Mouse (Mus musculus) urinary bladder, postnatal 4 days (tissue): ENCODE measurements around the gene Zfand4.
"Not testable (repeated sequence)": the region's sequence is repeated elsewhere in the genome, so short reads cannot be mapped to it uniquely, and the experiment has no call there.

ENCODE experiments used
- DNase-seq, 2 experiments: peaks; one replicate each; pipeline ENCODE4 v3.0.0; 2021 to 2022; ENCODE audit warnings: low spot score in 2 of 2

The Zfand4 gene

DNA sequence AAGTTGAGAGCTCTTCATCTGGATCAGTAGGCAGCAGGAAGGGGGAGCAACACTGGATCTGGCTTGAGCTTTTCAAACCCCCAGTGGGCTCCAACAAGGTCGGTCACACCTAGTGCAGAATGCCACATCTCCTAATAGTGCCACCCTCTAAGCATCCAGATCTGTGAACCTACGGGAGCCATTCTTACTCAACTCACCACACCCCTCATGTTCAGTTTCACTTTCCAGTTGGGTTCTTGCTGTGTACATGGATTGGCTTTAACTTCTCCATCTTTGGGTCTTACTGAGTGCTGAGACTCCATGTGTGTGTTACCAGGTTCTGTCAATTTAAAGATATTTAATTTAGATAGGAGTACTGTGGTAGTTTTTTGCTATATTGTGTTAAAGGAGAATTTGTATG is 47.4 kb downstream of the Zfand4 start:
- no peak for DNase-seq

DNA sequence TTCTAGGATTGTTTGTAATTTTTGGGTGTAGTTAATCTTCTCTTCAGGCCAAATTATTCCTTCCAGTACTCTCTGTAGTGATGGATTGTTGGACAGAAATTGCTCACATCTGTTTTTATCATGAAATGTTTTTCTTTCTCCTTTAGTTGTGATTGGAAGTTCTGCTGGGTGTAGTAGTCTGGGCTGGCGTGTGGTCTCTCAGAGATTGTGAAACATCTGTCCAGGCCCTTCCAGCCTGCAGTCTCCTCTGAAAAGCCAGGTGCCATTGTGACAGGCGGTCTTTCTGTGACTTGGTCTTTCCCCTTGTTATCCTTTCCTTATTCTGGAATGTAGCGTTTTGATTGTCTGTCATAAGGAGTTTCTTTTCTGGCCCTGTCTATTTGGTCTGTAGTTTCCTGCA is 55.2 kb downstream of the Zfand4 start:
- no peak for DNase-seq

DNA sequence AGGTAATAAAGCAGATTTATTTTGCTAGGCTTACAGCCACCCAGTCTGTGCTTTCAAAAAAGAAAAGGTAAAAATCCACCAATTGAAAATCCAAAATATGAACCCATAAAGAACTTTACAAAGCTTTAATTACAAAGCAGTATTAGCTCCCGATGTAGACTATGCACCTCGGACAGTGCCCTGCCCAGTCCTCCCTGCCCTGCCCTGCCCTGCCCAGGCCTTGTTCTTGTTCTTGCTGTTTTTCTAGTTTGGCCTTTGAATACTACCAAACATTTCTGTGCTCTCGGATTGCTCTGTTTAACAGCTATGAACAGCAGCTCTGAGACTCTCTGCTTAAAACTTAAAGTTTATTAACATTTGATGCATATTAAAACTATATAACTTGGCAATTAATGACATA is 62.6 kb downstream of the Zfand4 start:
- DNase-seq: no peak

DNA sequence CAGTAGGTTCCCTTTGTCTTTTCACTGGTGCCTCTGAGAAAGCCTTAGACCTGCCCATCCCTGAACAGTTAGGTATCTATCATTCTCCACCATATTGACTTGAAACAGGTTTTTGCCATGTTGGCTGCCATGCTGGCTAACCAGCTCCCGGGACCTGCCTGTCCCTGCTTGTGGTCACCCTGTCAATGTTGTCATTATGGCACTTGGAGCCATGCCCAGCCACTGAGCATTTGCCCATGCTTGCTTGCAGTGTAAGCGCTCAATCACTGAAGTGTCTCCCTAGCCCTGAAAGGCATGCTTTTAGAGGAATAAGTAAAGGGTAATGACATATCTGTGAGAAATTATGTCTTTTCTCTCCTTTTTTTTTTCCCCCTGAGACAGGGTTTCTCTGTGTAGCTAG is 67.4 kb downstream of the Zfand4 start:
- no peak for DNase-seq

DNA sequence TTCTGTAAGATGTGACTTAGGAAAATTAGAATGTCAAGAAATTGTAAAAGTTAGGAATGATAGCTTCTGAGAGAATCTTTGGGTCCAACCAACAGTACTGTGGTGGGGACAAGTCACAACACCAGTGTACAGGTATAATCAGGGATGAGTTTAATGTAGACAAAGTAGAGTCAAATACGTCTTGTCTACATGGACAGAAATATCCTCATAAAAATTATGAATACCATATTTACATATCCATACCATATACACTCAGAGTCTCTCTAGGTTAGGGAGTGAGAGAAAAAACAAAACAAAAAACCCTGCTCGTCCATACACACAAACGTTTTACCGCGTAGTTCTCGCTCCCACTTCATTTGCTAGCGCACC is 73.4 kb downstream of the Zfand4 start:
- DNase-seq: no peak

DNA sequence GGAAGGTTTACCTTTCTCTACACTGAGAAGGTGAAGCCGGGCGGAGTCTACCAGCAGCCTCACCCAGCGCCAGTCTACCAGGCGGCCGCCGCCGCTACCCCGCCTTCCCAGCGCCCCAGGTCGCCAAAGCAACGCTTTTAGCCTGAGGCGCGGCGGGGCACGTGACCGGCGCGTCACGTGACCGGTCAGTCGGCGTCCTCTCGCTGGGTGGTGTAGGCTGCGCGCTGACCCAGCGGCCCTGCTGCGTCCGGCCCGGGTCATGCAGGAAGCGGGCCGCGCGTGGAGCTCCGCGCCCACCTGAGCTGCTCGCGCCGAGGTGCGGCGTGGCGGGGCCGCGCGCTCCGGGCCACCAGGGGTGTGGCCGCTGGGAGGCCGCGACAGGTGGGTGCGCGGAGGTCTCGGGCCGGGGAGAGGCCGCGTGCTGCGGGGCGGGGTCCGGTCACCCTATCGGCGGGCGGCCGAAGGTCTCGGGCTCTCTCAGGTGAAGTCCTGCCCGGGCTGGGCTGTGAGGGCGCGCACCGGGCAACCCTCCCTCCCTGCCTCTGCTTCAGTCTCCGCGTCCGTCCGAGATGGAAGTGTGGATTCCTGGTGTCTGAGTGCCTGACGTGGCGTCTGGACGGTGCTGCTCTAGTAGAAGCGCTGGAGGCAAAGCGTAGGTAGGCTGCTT is 73.9 kb downstream of the Zfand4 start, which contains the start of gene March8:
Gene March8, plus strand, starts transcription at position 190 of the 667 bp plus-strand sequence.
- peak; percentile 88 to 93 for DNase-seq

DNA sequence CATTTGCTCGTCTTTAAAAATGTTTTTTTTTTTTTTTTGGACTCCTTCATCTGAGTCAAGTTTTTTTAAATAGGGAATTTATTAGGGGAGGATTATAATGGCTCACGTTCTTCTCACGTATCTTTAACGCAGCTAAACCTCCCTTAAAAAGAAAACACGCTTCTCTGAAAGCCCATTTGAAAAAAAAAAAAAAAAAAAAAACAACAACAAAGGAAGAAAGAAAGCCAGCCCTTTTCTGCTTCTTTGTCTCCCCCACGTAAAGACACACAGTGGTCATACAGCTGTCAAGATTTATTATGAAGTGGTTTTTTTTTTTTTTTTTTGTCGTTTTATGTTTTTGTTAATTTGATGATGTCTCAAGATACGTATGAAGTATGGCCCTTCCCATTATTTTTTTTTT is 74.5 kb downstream of the Zfand4 start:
- no peak for DNase-seq

DNA sequence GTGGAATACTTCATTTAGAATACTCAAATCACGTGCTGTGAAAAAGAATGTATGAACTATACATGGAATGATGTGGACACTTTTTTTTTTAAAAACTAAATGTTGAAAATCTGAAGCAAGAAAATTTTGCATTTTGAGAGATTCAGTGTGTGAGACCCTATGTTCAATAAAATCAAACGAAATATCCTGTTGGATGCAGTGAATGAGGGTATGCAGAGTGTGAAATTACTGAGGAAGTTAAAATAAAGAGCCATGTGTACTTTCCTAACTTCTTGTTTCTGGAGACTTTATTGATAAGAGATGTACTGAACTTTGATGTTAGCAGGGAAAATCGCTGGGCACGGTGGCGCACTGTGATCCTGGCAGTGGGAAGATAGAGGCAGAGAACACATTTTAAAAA is 75.1 kb downstream of the Zfand4 start:
- no peak for DNase-seq

DNA sequence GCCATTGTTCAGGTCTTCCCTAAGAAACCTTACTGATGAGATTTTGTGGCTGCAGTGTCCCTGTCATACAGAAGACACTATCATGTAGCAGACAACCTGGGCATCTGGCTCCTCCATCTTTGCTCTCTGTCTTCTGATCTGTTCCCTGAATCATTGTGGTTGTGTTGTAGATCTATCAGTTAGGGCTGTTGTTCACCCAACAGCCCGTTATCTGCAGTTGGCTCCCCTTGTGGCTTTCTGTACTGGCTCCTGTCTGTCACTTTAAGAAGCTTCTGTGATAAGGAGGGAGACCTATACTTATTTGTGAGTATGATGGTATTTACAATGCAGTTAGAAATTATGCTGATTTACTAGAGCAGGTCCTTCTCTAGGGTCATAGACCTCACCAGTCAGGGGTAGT is 76.5 kb downstream of the Zfand4 start:
- DNase-seq: no peak

DNA sequence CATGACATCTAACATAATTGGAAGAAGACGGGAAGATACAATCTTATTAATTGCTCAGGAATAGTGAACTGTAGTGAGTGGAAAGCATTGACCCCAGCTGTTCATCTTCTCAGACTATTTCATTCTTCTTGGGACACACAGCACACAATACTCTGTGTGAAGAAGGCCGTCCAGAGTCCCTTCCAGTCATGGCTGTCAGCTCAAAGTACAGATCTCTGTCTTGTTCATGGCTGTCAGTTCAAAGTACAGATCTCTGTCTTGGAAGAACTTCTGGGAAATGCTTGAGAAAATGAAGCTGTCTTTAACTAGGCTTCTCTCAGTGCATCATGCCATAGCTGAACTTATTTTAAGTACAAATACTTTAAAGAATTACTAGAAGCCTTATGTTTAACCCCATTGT is 83.9 kb downstream of the Zfand4 start:
- no peak for DNase-seq

DNA sequence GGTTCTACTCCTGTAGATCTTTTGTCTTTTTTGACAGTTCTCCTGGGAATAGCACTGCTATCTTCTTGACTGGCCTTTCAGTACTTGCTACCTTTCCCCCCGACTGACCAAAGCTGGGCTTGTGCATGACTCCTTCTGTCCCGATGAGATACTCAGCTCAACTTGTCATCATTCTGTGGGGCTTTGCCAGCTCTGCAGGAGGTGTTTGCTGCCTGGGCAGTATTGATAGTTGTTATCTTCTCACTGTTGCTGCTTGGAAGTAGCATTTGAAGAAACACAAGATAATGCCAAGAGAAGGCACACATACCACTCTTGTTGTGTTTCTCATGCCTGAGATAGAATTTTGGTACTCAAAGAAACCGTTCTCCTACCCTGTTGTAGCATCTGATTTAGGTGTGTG is 86.0 kb downstream of the Zfand4 start:
- no peak for DNase-seq

DNA sequence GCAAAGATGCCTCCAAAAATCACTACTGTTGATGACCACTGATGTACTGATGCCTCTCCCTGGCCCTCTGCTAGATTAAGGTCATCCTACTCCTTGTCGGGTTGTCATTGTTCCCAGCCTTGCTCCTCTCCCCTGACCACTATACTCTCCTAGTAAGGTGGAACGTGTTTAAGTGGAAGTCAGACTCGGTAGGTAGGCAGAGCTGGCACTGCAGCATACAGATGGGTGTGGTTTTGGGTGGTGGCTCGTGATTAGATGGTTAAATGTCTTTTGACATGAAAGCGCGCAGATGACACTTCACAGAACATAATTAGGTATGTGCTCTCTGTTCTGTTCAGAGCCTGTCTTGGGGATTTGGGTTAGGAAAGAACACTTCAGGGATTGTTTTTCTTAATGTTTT is 86.6 kb downstream of the Zfand4 start:
- no peak for DNase-seq

DNA sequence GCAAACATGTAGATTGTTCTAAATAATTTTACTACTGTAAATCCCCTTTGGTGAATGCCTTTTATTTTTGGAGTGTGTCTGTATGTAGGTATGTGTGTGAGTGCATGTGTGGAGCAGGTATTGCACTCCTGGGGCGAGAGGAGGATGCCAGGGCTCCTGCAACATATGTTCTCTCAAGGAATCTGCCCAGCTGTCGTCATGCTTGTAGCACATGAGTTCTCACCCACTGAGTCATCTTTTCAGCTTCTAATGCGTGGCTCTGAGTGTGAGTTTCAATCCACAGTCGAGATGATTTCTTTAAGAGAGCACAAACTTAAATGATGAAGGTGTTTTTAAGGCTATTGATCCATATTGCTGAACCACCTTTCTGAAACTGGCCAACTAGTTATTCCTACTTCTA is 87.5 kb downstream of the Zfand4 start:
- DNase-seq: no peak

DNA sequence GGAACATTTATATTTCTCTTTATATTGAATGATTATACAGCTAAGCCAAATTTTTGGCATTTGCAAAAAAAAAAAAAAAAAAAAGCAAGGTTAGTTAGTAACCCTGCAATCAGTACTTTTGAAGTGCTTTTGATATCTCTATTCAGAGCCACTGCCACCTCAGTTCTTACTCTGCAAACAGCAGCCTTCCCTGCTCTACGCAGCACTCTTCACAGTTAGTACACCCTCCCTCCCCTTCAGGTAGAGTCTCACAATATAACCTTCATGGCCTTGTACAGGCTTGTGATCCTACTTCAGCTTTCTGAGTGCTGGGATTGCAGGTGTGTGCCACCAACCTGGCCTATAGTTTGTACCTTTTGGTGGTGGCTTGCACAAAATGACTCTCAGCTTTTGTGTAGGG is 89.4 kb downstream of the Zfand4 start:
- no peak for DNase-seq

DNA sequence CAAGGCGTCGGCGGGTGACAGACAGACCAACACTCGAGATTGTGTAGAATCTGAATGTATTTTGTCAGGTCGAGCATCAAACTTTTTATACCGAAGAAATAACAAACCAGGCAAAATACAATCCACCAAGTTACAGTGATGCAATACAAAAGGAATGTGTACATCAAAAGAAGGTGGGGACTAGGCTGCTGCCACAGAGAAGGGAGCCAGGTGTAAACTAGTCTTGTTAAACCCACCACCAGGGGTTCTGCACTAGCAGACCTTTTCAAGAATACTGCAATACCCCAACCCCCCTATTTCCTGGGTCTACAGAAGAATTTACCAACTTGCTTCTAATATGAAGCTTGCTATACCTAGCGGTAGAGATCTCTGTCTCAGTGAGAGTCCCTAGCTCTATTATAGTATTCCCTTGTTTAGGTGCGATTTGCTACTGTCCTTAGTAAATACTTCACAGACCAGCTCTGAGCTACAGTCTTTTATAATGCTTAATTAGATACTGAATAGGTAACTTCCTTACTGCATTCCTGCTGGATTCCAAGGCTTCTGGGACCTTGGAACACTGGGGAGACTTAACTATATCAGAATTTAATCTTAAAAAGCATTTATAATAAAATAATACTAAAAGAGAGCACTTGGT is 92.4 kb downstream of the Zfand4 start:
- not testable (repeated sequence) for DNase-seq

DNA sequence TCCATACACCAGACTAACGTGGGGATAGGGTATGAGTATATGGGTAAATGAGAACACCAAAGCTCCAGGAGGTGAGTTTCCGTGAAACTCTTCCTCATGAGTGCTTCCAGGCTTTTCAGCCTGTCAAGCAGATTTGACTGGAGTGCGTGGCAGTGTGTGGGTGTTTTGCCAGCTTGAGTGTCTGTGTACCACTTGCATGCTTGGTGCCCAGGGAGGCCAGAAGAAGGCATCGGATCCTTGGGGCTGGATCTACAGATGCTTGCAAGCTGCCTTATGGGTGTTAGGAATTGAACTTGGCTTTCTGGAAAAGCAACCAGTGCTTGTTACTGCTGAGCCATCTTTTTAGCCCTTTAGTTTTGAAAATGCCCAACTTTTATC is 92.9 kb downstream of the Zfand4 start:
- no peak for DNase-seq

DNA sequence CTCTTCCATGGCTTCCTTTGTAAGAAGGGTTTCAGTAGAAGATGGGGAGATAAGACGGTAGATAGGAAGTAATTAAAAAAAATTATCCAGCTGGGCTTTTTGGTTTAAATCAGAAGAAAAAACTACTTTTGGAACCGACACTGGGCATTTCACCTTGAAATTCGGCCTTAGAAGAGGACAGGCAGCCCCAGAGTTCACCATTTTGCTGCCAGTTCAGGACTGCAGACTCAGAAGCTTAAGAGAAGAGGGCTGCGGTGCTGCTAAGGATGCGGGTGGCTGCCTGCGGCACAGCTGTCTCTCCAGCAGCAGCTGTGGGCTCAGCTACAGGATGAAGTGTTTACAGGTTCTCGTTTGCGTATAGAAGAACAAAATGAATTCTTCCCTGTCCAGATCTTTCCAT is 94.0 kb downstream of the Zfand4 start:
- DNase-seq: no peak

DNA sequence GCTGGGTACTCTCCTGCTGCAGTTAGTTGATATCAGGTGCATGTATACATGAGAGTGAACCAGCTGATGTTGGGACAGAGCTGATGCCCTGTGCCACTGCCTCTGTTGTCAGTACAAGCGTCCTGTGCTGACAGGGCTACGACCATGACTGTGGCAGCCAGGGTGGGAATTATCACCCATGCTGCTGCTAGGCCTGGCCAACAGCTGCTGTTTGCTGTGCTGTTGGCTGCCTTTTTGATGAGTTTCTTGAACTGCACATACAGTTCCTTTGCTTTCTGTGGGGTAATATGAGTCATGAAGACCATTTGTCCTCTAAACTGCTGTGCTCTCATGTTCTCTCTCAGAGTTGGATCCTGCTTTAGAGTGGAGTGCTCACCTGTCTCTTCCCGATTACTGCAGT is 95.2 kb downstream of the Zfand4 start:
- no peak for DNase-seq

DNA sequence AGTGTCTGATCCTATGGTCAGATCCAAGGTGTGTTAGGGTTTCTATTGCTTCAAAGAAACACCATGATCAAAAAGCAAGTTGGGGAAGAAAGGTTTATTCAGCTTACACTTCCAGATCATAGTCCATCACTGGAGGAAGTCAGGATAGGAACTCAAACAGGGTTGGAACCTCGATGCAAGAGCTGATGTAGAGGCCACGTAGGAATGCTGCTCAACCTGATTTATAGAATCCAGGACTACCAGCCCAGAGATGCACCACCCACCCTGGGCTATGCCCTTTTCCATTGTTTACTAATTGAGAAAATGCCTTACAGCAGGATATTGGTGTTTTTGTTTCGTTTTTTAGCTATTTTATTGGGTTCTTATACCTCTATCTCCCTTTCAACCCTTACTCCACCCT is 97.4 kb downstream of the Zfand4 start:
- DNase-seq: no peak

DNA sequence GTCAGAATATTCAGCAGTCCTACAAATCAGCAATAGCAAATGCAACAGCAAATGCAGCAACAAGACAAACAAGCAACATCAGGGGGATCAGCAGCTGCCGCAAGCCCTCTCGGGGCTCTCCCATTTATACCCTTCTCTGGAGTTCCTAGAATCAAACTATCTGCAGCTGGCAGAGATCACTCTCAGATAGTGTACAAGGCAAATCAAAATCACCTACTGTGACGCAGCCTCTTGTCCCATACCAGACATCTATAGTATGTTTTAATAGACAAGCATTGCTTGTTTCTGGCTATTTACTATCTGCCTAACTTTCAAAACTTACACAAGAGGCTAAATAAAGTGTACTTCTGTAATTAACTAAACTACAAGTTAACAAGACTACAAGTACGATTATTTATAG is 98.0 kb downstream of the Zfand4 start:
- DNase-seq: no peak

DNA sequence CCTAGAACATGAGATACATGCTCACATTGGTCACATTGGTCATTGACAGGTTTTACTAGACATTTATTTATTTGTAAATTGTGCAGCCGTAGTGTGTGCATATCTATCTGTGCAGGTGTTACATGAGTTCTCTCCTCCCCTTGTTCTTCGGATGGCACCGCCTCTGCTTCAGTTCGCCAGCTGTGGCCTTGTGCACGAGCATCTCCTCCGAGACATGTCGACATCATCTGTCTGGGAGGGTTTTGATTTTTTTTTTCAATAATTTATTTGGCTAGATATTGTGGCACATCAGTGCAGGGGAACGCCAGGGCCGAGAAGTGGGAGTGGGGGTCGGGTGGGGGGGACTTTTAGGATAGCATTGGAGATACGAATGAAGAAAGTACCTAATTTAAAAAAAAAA is 103.9 kb downstream of the Zfand4 start:
- no peak for DNase-seq

DNA sequence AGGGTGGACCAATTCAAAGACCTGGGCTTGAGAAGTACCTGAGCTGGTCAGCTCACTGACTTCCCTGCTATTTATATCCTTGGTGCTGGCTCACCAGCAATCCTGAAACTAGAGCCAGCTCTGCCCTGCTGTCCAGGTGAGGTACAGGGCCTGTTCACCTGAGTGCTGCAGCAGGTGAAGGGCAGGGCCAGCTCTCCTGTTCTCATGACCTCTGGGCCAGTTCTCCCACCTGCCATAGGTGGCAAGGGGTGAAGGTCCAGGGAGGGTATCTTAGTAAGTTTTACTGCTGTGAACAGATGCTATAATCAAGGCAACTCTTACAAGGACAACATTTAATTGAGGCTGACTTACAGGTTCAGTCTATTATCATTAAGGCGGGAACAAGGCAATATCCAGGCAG is 105.8 kb downstream of the Zfand4 start:
- no peak for DNase-seq

DNA sequence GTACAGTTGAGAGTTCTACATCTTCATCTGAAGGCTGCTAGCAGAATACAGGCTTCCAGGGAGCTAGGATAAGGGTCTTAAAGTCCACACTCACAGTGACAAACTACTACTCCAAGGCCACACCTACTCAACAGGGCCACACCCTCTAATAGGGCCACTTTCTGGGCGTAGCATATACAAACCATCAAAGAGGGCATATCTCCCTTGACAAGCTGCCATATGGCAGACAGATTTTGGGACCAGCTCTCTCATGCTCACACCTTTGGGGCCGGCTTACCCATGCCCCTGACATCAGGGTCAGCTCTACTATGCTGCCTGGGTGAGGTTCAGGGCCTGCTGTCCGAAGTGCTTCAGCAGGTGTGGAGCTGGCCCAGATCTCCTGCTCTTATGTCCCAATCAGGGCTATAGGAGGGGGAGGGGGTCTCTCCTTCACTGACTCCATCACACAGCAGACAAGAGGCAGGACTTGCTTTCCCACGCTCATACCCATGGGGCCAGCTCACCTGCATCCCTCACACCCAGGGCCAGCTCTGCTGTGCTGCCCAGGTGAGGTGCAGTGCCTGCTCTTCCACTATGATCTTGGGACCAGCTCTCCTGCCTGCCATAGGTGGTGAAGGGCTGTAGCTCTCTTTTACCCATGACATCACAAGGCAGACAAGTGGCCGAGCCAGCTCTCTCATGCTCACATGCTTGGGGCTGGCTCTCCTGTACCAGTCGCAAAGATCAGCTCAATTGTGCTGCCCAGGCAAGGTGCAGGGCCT is 106.4 kb downstream of the Zfand4 start:
- no peak for DNase-seq
